Mouse (Mus musculus): ENCODE data around the gene Klk1b21. TPM values are rescaled to one million over a fixed set of nuclear protein-coding genes. Genes with fewer than 3 reads are reported as not detected.
"Not testable (repeated sequence)": the region's sequence is repeated elsewhere in the genome, so short reads cannot be mapped to it uniquely, and the experiment has no call there.

Klk1b21 gene
- polyA plus RNA-seq (2016; fragmentation: Nextera tagmentation; extraction: Ambion mirVana): not detected in 2 replicates

- not testable (repeated sequence) for ATAC-seq (ENCODE audit: insufficient number of reproducible peaks, insufficient read depth, low FRiP score, low TSS enrichment, low read depth); H3K27ac ChIP-seq; H3K4me2 ChIP-seq; H3K27me3 ChIP-seq; H3K9ac ChIP-seq (replicated peaks); H3K4me3 ChIP-seq (replicated peaks); H3K9me3 ChIP-seq; H3K4me1 ChIP-seq (replicated peaks); H3K36me3 ChIP-seq
- WGBS: 72% methylated on average over 3 of the region's 3 CpGs
These were observed at the start of gene Klk1b21 for GRCm38 (mm10) chr7:44102028-44102427. Gene Klk1b21 (plus strand): TSS chr7:44102328.

GRCm38 (mm10) chr7:44072117-44072516, 30.0 kb upstream of the Klk1b21 start:
- Histone ChIP-seq H3K36me3 (no peaks in the 10 kb centered on the region), H3K4me2 (no peak overlapping the region), H3K9ac (replicated peaks) (no peak overlapping the region), H3K4me1 (replicated peaks) (no peaks in the 10 kb centered on the region), H3K4me3 (replicated peaks) (no peak overlapping the region), H3K27me3 (no peaks in the 10 kb centered on the region), H3K9me3 (no peaks in the 10 kb centered on the region), H3K27ac (no peak overlapping the region)
- 83% methylated on average over 2 of the region's 2 CpGs for WGBS
- ATAC-seq (ENCODE audit: insufficient number of reproducible peaks, insufficient read depth, low FRiP score, low TSS enrichment, low read depth): no peak

- ATAC-seq (ENCODE audit: insufficient number of reproducible peaks, insufficient read depth, low FRiP score, low TSS enrichment, low read depth): no peak
- H3K4me2 ChIP-seq: no peak overlapping the region
- no peak overlapping the region for H3K9ac ChIP-seq (replicated peaks)
- H3K27me3 ChIP-seq: no peaks in the 10 kb centered on the region
- no peak overlapping the region for H3K4me3 ChIP-seq (replicated peaks)
- 33% methylated on average over 1 of the region's 1 CpGs for whole genome bisulfite sequencing
- H3K9me3 ChIP-seq: no peaks in the 10 kb centered on the region
- H3K27ac ChIP-seq: no peak overlapping the region
- no peaks in the 10 kb centered on the region for H3K36me3 ChIP-seq
- no peaks in the 10 kb centered on the region for H3K4me1 ChIP-seq (replicated peaks)
These were observed 24.4 kb upstream of the Klk1b21 start for GRCm38 (mm10) chr7:44077703-44078102.

GRCm38 (mm10) chr7:44096111-44096510, 6.0 kb upstream of the Klk1b21 start:
- Histone ChIP-seq H3K4me3 (replicated peaks) (no peak overlapping the region), H3K27ac (no peak overlapping the region), H3K9ac (replicated peaks) (no peak overlapping the region), H3K4me2 (no peak overlapping the region), H3K9me3 (no peaks in the 10 kb centered on the region), H3K36me3 (no peaks in the 10 kb centered on the region), H3K4me1 (replicated peaks) (no peaks in the 10 kb centered on the region), H3K27me3 (no peaks in the 10 kb centered on the region)
- 81% methylated on average over 1 of the region's 1 CpGs for WGBS
- no peak for ATAC-seq (ENCODE audit: insufficient number of reproducible peaks, insufficient read depth, low FRiP score, low TSS enrichment, low read depth)

GRCm38 (mm10) chr7:44112373-44112772, 10.2 kb downstream of the Klk1b21 start, which contains the start of gene Klk1b22:
Gene Klk1b22 (plus strand): TSS chr7:44112673.
- Histone ChIP-seq H3K36me3 (no peaks in the 10 kb centered on the region), H3K27me3 (no peaks in the 10 kb centered on the region), H3K27ac (no peak within 1 kb of the TSS), H3K9me3 (no peaks in the 10 kb centered on the region), H3K4me2 (no peak within 1 kb of the TSS), H3K4me1 (replicated peaks) (no peaks in the 10 kb centered on the region), H3K4me3 (replicated peaks) (no peak within 1 kb of the TSS), H3K9ac (replicated peaks) (no peak within 1 kb of the TSS)
- 65% methylated on average over 4 of the region's 4 CpGs for WGBS
- ATAC-seq (ENCODE audit: insufficient number of reproducible peaks, insufficient read depth, low FRiP score, low TSS enrichment, low read depth): no peak

GRCm38 (mm10) chr7:44123445-44123844, 21.3 kb downstream of the Klk1b21 start:
- Histone ChIP-seq H3K36me3 (no peaks in the 10 kb centered on the region), H3K9ac (replicated peaks) (no peak overlapping the region), H3K9me3 (no peaks in the 10 kb centered on the region), H3K27ac (no peak overlapping the region), H3K27me3 (no peaks in the 10 kb centered on the region), H3K4me1 (replicated peaks) (no peaks in the 10 kb centered on the region), H3K4me2 (no peak overlapping the region), H3K4me3 (replicated peaks) (no peak overlapping the region)
- WGBS: 88% methylated on average over 6 of the region's 6 CpGs
- ATAC-seq (ENCODE audit: insufficient number of reproducible peaks, insufficient read depth, low FRiP score, low TSS enrichment, low read depth): no peak

GRCm38 (mm10) chr7:44136467-44136866, 34.3 kb downstream of the Klk1b21 start, which contains the start of gene Klk1b16:
Gene Klk1b16 (plus strand): TSS chr7:44136767.
- no peak within 1 kb of the TSS for H3K4me2 ChIP-seq
- WGBS: 93% methylated on average over 3 of the region's 3 CpGs
- H3K9me3 ChIP-seq: no peaks in the 10 kb centered on the region
- H3K4me1 ChIP-seq (replicated peaks): no peaks in the 10 kb centered on the region
- H3K9ac ChIP-seq (replicated peaks): no peak within 1 kb of the TSS
- H3K27me3 ChIP-seq: no peaks in the 10 kb centered on the region
- H3K36me3 ChIP-seq: no peaks in the 10 kb centered on the region
- no peak within 1 kb of the TSS for H3K27ac ChIP-seq
- H3K4me3 ChIP-seq (replicated peaks): no peak within 1 kb of the TSS
- no peak for ATAC-seq (ENCODE audit: insufficient number of reproducible peaks, insufficient read depth, low FRiP score, low TSS enrichment, low read depth)

Other genes starting within 250 kb of the Klk1b21 start
- gene Klk4, start 221.2 kb upstream of the Klk1b21 start, polyA plus RNA-seq (2016; fragmentation: Nextera tagmentation; extraction: Ambion mirVana): 0.23 TPM in 1 of 2 replicates, not detected in the other
- gene Klk15, start 168.6 kb upstream of the Klk1b21 start, polyA plus RNA-seq (2016; fragmentation: Nextera tagmentation; extraction: Ambion mirVana): not detected in 2 replicates
- not detected in 2 replicates for gene Klk1b8, start 151.7 kb upstream of the Klk1b21 start, polyA plus RNA-seq (2016; fragmentation: Nextera tagmentation; extraction: Ambion mirVana)
- gene Klk1b1, start 135.6 kb upstream of the Klk1b21 start, polyA plus RNA-seq (2016; fragmentation: Nextera tagmentation; extraction: Ambion mirVana): not detected in 2 replicates
- not detected in 2 replicates for gene Klk1b9, start 126.3 kb upstream of the Klk1b21 start, polyA plus RNA-seq (2016; fragmentation: Nextera tagmentation; extraction: Ambion mirVana)
- not detected in 2 replicates for gene Klk1b11, start 106.5 kb upstream of the Klk1b21 start, polyA plus RNA-seq (2016; fragmentation: Nextera tagmentation; extraction: Ambion mirVana)
- gene Klk1b26, start 90.2 kb upstream of the Klk1b21 start, polyA plus RNA-seq (2016; fragmentation: Nextera tagmentation; extraction: Ambion mirVana): not detected in 2 replicates
- gene Klk1b27, start 50.0 kb upstream of the Klk1b21 start, polyA plus RNA-seq (2016; fragmentation: Nextera tagmentation; extraction: Ambion mirVana): not detected in 2 replicates
- not detected in 2 replicates for gene Klk1b22, start 10.3 kb downstream of the Klk1b21 start, polyA plus RNA-seq (2016; fragmentation: Nextera tagmentation; extraction: Ambion mirVana)
- not detected in 2 replicates for gene Klk1b16, start 34.4 kb downstream of the Klk1b21 start, polyA plus RNA-seq (2016; fragmentation: Nextera tagmentation; extraction: Ambion mirVana)
- gene Klk1b24, start 85.9 kb downstream of the Klk1b21 start, polyA plus RNA-seq (2016; fragmentation: Nextera tagmentation; extraction: Ambion mirVana): not detected in 2 replicates
- gene Klk1b3, start 95.9 kb downstream of the Klk1b21 start, polyA plus RNA-seq (2016; fragmentation: Nextera tagmentation; extraction: Ambion mirVana): not detected in 2 replicates
- gene Klk1b4, start 105.1 kb downstream of the Klk1b21 start, polyA plus RNA-seq (2016; fragmentation: Nextera tagmentation; extraction: Ambion mirVana): not detected in 2 replicates
- not detected in 2 replicates for gene Klk1b5, start 113.6 kb downstream of the Klk1b21 start, polyA plus RNA-seq (2016; fragmentation: Nextera tagmentation; extraction: Ambion mirVana)
- gene Klk1, start 123.0 kb downstream of the Klk1b21 start, polyA plus RNA-seq (2016; fragmentation: Nextera tagmentation; extraction: Ambion mirVana): not detected in 2 replicates
- gene Gm36864, start 133.8 kb downstream of the Klk1b21 start, polyA plus RNA-seq (2016; fragmentation: Nextera tagmentation; extraction: Ambion mirVana): 0.14 TPM in 1 of 2 replicates, not detected in the other
- gene 1700028J19Rik, start 144.4 kb downstream of the Klk1b21 start, polyA plus RNA-seq (2016; fragmentation: Nextera tagmentation; extraction: Ambion mirVana): 0.76 and 0.87 TPM in 2 replicates
- 209 and 214 TPM in 2 replicates for gene 2410002F23Rik, start 144.4 kb downstream of the Klk1b21 start, polyA plus RNA-seq (2016; fragmentation: Nextera tagmentation; extraction: Ambion mirVana)
- gene Acp4, start 155.1 kb downstream of the Klk1b21 start, polyA plus RNA-seq (2016; fragmentation: Nextera tagmentation; extraction: Ambion mirVana): 0.28 TPM in 1 of 2 replicates, not detected in the other
- gene Gm15517, start 159.1 kb downstream of the Klk1b21 start, polyA plus RNA-seq (2016; fragmentation: Nextera tagmentation; extraction: Ambion mirVana): not detected in 2 replicates
- gene Clec11a, start 204.6 kb downstream of the Klk1b21 start, polyA plus RNA-seq (2016; fragmentation: Nextera tagmentation; extraction: Ambion mirVana): 2.0 and 2.2 TPM in 2 replicates
- 1.2 and 1.3 TPM in 2 replicates for gene Shank1, start 207.9 kb downstream of the Klk1b21 start, polyA plus RNA-seq (2016; fragmentation: Nextera tagmentation; extraction: Ambion mirVana)

Data from limb, embryonic 12.5 days (tissue).